Mouse (Mus musculus): ENCODE results near the gene Psmb6.
"Not testable (repeated sequence)": the region's sequence is repeated elsewhere in the genome, so short reads cannot be mapped to it uniquely, and the experiment has no call there.

Gene Psmb6

DNA sequence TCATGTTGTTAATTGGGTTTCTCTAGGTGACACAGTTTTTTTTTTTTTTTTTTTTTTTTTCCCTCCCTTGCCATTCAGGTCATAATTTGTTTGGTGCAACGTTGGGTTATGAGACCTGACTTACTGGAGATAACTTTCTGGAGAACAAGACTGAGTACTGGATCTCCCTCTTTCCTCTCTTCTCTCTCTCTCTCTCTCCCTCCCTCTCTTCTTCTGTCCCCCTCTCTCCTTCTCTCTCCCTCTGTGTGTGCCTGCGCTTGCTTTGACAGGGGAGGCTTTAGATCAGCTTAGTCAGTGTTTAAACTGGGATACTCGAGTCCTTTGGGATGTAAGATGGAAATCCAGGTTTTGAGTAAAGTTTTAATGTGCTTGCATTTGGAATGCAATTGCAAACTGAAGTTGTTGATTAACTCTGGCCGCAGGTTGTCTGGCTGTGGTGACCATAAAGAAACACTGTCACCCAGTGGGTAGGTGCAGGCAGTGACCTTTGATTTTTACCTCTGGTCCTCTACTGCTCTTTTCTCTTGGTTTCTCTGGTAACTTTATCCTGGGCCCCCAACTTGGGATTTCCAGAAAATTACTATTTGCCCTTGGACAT, 39.2 kb downstream of the Psmb6 start:
- in situ Hi-C loops (cut with MboI, MseI), result no loop called here

DNA sequence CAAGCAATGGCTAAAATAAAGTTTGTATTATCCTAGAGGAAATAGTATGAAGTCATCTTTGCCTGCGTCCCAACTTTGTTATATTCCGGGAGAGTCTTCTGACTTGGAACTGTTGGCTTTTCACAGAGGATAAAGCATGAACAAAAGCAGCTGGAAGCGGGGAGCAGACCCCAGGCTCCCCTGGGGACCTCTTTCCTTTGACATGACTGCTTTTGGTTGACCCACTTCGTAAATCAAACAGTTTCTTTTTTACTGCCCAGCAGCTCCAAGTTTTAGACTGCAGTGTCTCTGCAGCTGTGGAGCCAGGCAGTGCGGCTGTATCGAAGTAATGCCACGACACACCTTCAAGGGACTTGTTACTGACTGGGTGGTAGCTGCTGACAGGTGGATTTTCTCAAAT, 41.4 kb downstream of the Psmb6 start:
- in situ Hi-C loops (cut with MboI, MseI), result loop anchor here (5.0 kb wide), 1 partner anchor 36 kb away; no protein-coding TSS in a partner anchor

DNA sequence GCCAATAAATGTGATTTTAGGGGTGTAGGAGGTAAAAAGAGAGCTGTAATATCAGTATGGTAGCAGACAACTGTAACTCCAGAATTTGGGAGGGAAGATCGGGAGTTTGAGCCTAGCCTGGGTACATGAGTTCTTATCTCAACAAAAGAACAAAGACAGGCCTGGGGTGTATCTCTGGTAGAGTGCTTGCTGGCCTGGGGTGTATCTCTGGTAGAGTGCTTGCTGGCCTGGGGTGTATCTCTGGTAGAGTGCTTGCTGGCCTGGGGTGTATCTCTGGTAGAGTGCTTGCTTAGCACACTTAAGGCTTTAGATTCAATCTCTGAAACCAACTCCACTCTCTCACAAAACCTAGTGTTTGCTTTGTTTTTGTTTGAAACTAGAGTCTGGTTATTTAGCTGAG, 45.4 kb downstream of the Psmb6 start:
- in situ Hi-C loops (cut with MboI, MseI), result not testable (repeated sequence)

DNA sequence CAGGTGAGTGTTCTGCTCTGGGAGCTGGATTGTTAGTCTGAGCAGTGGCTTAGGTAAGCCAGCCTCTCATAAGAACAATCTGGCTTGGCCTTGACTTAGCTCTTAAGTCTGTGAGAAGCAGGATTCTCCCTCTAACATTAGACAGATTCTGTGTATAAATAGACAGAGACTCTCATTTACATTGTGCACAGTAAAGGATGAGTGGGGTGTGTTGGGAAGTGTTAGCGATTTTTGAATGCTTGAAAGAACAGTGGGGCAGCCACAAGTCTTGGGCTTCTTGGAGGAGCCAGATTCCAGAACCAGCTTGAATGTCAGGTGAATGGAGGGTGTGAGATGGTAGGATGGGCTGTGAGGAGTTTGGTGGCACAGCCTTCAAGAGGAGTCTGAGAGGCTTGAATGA, 46.5 kb downstream of the Psmb6 start:
- in situ Hi-C loops (cut with MboI, MseI), result no loop called here

DNA sequence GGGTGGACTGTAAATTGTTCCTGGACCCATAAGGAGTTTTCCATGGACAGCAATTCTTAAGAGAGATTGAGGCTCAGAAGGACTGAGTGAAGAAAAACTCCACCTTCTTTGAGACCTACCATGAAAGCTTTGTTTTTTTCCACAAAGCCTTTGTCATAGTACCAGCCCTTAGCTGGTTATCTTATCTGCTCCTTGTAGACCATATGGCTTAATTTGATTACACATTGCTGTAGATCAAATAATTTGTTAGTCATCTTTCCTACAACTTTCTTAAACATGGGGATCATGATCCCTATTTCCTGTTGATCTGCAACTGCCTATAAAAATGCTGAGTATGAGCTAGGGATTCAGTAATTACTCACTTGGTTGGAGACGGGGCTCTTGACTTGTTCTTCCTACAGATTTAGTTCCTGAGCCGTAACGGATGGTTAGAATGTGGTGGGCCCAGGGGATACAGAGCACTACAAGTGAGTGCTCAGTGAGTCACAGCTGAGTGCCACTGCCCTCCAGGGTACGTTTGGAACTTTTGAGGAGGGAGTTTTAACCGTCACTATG, 47.3 kb downstream of the Psmb6 start:
- in situ Hi-C loops (cut with MboI, MseI), result no loop called here

DNA sequence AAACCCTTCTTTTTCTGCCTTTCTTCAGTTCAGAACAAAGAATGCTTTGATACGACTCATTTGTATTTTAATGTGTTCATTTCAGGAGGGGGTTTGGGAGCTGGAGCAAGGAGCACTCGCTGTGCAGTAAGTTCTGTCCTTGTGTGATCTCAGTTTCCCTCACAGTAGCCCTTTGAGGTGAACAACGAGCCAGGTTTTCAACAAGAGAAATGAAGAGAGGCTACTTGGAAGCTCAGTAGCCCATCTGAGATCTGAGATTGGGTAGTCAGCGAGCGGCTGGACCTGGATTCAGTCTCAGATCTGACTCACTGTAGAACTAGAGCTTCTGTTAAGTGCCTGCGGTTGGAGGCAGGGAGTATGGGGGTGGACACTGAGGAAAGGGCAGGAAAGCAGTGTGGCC, 48.7 kb downstream of the Psmb6 start:
- in situ Hi-C loops (cut with MboI, MseI), result no loop called here

DNA sequence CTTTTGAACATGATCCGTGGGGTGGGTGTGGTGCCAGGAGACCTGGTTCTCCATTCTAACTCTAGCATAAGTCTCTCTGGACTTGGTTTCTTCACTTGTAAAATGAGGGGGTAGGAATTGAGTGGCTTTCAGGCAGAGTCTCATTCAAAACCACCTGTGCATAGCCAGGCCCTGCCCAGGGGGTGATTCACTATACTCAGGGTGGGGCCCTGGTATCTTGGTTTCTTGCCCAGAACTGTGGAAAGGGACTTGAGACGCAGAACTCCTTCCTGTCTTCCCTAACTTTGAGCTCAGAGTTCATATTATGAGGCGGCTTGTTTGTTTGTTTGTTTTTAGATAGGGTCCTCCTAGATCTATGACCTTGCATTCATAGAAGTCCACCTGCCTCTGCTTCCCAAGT, 52.0 kb downstream of the Psmb6 start:
- in situ Hi-C loops (cut with MboI, MseI), result no loop called here

All from regulatory T cell (primary cell).